Mouse (Mus musculus) frontal cortex, postnatal 10 days (tissue): ENCODE measurements at regions not wholly inside any gene's neighbourhood (a gene's known extent, or its start where the extent isn't known, plus 50 kb on each side); places are given as distances from the start of the nearest gene placed in this dataset.

Experiments
- DNase-seq, 2 experiments: peaks; one replicate each; pipeline ENCODE4 v3.0.0; 2022; ENCODE audit warnings: low spot score in 2 of 2, mixed read lengths in 1 of 2

GRCm38 (mm10) chr12:21481644-21482043 lies 64.2 kb upstream of the Ywhaq start:
- DNase-seq: no peak

DNA sequence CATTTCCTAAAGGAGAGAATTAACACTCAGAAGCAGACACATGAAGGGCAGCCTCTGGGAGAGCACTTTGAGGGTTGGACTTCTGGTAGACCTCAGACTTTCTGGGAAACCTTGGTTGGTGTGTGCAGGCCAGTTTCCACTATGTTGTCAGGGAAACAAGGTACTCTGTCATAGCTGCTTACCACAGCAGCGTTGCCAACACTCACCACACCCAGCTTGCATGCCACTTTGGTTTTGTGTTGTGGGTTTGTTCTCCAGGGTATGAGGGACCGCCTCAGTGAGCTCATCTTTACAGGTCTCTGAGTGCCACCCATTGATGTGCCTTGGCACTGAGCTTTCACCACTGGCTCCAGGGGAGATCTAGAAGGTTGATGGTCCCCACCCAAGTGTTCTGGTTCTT lies 62.8 kb upstream of the Ywhaq start:
- no peak for DNase-seq

GRCm38 (mm10) chr12:21479251-21479650 lies 61.8 kb upstream of the Ywhaq start:
- DNase-seq: no peak

DNA sequence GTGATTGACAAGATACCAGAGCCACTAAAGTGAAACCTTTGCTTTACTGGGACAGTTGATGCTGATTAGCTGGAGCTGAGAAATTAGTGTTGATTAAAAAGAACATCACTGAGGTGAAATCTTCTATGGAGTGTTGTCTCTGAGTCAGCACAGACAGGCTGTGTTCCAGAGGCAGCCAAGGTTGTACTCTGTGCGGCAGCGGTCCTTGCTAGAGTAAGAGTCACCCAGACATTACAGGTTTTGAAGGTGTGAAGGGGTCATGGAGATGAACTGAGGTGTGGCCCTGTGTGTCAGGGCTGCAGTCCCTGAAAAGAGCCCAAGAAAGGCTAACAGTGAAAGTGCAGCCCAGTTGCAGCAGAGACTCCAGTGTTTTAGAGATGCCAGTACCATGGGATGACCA lies 59.1 kb upstream of the Ywhaq start:
- DNase-seq: no peak

- DNase-seq: no peak
These were observed 55.7 kb upstream of the Ywhaq start for GRCm38 (mm10) chr12:21472951-21473710.

- peak; percentile 20 to 50 for DNase-seq
These were observed 55.0 kb upstream of the Ywhaq start for GRCm38 (mm10) chr12:21472487-21472886.

- no peak for DNase-seq
These were observed 54.5 kb upstream of the Ywhaq start for GRCm38 (mm10) chr12:21471986-21472385.

- no peak for DNase-seq
These were observed 52.8 kb upstream of the Ywhaq start for GRCm38 (mm10) chr12:21470286-21470685.
